Mouse (Mus musculus) CH12F3 (cell line): ENCODE results near the gene Mettl18.

Experiments
- in situ Hi-C: fragments of 300-500 bp; cut with MboI; formaldehyde crosslinking; loops from 2 replicates; pipeline ENCODE4 v1.14.3; 2020; ENCODE audit warnings: low sequenced_read_pairs

The Mettl18 gene

GRCm38 (mm10) chr1:164040385-164041135, 45.9 kb downstream of the Mettl18 start:
- in situ Hi-C loops: no loop called here

DNA sequence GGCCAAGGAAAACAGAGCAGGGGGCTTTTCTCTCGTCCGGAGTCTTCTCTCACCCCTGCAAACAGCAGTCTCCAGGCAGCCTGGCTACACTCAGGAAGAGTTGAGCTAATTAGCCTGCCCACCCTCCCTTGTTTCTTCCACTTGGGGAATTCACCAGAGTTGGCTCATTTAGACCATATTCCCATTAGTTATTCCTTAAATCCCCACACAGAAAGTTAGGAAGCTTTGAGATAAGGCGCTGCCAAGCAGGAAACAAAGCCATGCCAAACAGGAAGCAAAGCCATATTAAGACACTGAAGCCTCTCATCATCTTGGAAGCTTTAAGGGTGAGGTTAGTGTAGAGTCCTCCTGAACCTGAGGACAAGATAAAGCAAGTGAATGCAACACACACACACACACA, 48.9 kb downstream of the Mettl18 start:
- in situ Hi-C loops: no loop called here
